Mouse (Mus musculus) forebrain, embryonic 10.5 days (tissue): ENCODE results near the gene Maml3. TPM values are rescaled to one million over a fixed set of nuclear protein-coding genes. Genes with fewer than 3 reads are reported as not detected.
A peak's percentile ranks its signal among the peaks of the same experiment; 100 is the strongest.

Source experiments
- DNase-seq: peaks from one replicate; pipeline ENCODE4 v3.0.0-alpha.2; 2017; ENCODE audit warnings: low spot score; ENCODE audit errors: extremely low spot score
- H3K27ac ChIP-seq: fragments of 300-500 bp; sonication (generic); 2 replicates; pipeline ENCODE4 v1.5.1; 2016; ENCODE audit warnings: mild to moderate bottlenecking
- H3K27me3 ChIP-seq: fragments of 300-500 bp; sonication (generic); 2 replicates; pipeline ENCODE4 v1.6.1; 2016; ENCODE audit warnings: mild to moderate bottlenecking; ENCODE audit not compliant: poor library complexity, severe bottlenecking
- H3K36me3 ChIP-seq: fragments of 300-500 bp; sonication (generic); replicated peaks from 2 replicates; pipeline ENCODE4 v1.6.1; 2016; ENCODE audit warnings: mild to moderate bottlenecking, moderate library complexity
- H3K4me1 ChIP-seq: fragments of 300-500 bp; sonication (generic); 2 replicates; pipeline ENCODE4 v1.6.1; 2016
- H3K4me3 ChIP-seq: fragments of 300-500 bp; sonication (generic); 2 replicates; pipeline ENCODE4 v1.5.1; 2016; ENCODE audit warnings: mild to moderate bottlenecking, moderate library complexity
- H3K9me3 ChIP-seq: fragments of 300-500 bp; sonication (generic); 2 replicates; pipeline ENCODE4 v1.6.1; 2016; ENCODE audit warnings: mild to moderate bottlenecking, moderate library complexity
- WGBS: fragments of 180-500 bp; shearing (Covaris S2); methylation state at CpG from one replicate; pipeline ENCODE4 v1.1.7; 2016; 5-methylcytosine and 5-hydroxymethylcytosine counted together
- polyA plus RNA-seq: library from polyadenylated mRNA; unstranded; fragments of >200 nt; fragmentation: Nextera tagmentation; extraction: Ambion mirVana; gene quantifications from 2 replicates; pipeline ENCODE4 v1.2.1, GENCODE M21; 2016

Maml3 gene
- polyA plus RNA-seq, 1 experiment from 2014 or later: 5.6 TPM

- Histone ChIP-seq H3K36me3 (peaks cover 20% of the 10 kb centered on the region), H3K4me1 (peaks cover 27% of the 10 kb centered on the region), H3K27ac (no peak overlapping the region), H3K27me3 (no peaks in the 10 kb centered on the region), H3K4me3 (no peak overlapping the region), H3K9me3 (no peaks in the 10 kb centered on the region)
- no peak for DNase-seq
- 69% methylated on average over 2 of the region's 2 CpGs for WGBS
Observed at GRCm38 (mm10) chr3:51859208-51859607, 245.7 kb downstream of the Maml3 start.

GRCm38 (mm10) chr3:51854152-51854551 is 250.7 kb downstream of the Maml3 start:
- H3K4me3 ChIP-seq: no peak overlapping the region
- no peaks in the 10 kb centered on the region for H3K27me3 ChIP-seq
- no peaks in the 10 kb centered on the region for H3K9me3 ChIP-seq
- WGBS: 85% methylated on average over 10 of the region's 10 CpGs
- peaks cover 20% of the 10 kb centered on the region for H3K4me1 ChIP-seq
- DNase-seq: no peak
- 0 out of 2 replicates have a peak overlapping the region, but pooled peaks have one; percentile 26 for H3K27ac ChIP-seq
- H3K36me3 ChIP-seq: peaks cover 37% of the 10 kb centered on the region

DNA sequence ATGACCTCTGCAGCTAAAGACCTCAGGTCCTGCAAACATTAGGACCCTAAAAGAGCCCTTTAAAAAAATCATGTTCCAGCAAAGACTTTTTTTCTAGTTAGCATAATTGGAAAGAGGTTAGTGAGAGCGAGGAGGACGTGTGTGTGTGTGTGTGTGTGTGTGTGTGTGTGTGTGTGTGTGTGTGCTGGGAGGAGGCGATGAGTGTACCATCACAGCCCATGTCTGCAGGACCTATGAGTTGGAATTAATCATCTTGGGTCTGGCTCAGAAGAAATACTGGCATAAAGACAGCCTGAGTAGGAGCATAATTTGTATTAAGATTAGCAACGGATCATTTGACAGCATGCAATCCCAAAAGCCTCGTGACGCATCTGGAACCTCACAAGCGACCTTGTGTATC is 251.3 kb downstream of the Maml3 start:
- Histone ChIP-seq H3K36me3 (peaks cover 38% of the 10 kb centered on the region), H3K4me1 (peaks cover 18% of the 10 kb centered on the region), H3K27me3 (no peaks in the 10 kb centered on the region), H3K9me3 (no peaks in the 10 kb centered on the region), H3K27ac (no peak overlapping the region), H3K4me3 (no peak overlapping the region)
- 90% methylated on average over 7 of the region's 7 CpGs for WGBS
- DNase-seq: no peak

DNA sequence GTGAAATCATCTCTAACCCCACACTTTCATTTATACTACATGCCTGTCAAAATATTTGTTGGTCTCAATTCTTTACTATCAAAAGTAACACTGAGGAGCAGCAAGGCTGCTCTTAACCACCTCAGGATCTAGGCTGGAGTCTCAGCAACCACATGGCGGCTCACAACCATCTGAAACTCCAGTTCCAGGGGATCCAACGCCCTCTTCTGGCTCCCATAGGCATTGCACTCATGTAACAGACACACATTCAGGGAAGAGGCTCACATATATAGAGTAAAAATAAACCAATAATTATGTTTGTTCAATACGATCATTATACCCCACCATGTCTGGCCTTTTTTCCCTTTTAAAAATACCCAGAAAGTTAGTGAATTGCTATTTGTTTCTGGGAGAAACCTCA is 252.2 kb downstream of the Maml3 start:
- 81% methylated on average over 3 of the region's 3 CpGs for WGBS
- Histone ChIP-seq H3K36me3 (peaks cover 45% of the 10 kb centered on the region), H3K9me3 (no peaks in the 10 kb centered on the region), H3K4me1 (peaks cover 18% of the 10 kb centered on the region), H3K4me3 (no peak overlapping the region), H3K27me3 (no peaks in the 10 kb centered on the region), H3K27ac (no peak overlapping the region)
- no peak for DNase-seq

GRCm38 (mm10) chr3:51851596-51851995 is 253.3 kb downstream of the Maml3 start:
- H3K36me3 ChIP-seq: peaks cover 48% of the 10 kb centered on the region
- peaks cover 18% of the 10 kb centered on the region for H3K4me1 ChIP-seq
- DNase-seq: no peak
- 71% methylated on average over 7 of the region's 7 CpGs for WGBS
- H3K9me3 ChIP-seq: no peaks in the 10 kb centered on the region
- no peaks in the 10 kb centered on the region for H3K27me3 ChIP-seq
- no peak overlapping the region for H3K27ac ChIP-seq
- H3K4me3 ChIP-seq: no peak overlapping the region

DNA sequence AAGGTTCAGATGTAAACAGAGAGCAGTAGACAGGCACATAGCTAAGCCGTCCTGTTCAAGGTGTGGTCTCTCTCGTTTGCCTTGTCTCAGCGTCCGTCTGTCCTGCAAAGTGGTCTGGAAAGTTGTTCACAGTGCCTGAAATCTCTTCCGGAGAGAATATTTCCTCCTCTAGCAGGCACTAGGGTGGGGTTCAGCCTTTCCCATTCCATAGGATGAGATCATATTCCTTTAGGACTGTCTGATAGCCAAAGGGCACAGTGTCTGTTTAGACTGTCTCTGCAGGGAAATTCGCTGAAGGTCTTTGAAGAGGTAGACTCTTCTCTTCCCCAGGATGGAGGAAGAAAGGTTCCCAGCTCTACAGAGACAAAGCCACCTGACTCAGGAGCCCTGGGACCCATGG is 255.4 kb downstream of the Maml3 start:
- peaks cover 12% of the 10 kb centered on the region for H3K4me1 ChIP-seq
- no peaks in the 10 kb centered on the region for H3K27me3 ChIP-seq
- H3K9me3 ChIP-seq: no peaks in the 10 kb centered on the region
- no peak overlapping the region for H3K4me3 ChIP-seq
- DNase-seq: no peak
- H3K27ac ChIP-seq: 0 out of 2 replicates have a peak overlapping the region, but pooled peaks have one; percentile 20
- WGBS: 88% methylated on average over 6 of the region's 6 CpGs
- H3K36me3 ChIP-seq: peaks cover 31% of the 10 kb centered on the region

DNA sequence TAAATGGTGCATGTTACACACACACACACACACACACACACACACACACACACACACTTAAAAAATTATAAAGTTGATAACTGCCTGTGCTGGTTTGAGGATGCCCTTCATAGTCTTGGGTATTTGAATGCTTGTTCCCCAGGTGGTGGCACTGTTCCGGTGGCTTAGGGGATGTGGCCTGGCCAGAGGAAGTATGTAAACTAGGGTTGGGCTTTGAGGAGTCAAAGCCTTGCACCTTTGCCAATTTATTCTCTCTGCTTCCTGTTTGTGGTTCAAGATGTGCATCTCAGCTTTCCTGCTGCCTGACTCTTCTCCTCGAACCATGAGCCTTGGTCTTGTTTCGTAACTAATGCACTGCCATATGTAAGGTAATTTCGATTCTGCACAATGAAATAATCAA is 257.6 kb downstream of the Maml3 start:
- WGBS: 95% methylated on average over 4 of the region's 4 CpGs
- DNase-seq: no peak
- H3K27me3 ChIP-seq: no peaks in the 10 kb centered on the region
- H3K36me3 ChIP-seq: peaks cover 22% of the 10 kb centered on the region
- no peak overlapping the region for H3K4me3 ChIP-seq
- H3K9me3 ChIP-seq: no peaks in the 10 kb centered on the region
- no peak overlapping the region for H3K27ac ChIP-seq
- peaks cover 13% of the 10 kb centered on the region for H3K4me1 ChIP-seq

- Histone ChIP-seq H3K4me1 (peaks cover 14% of the 10 kb centered on the region), H3K36me3 (peaks cover 15% of the 10 kb centered on the region), H3K27ac (no peak overlapping the region), H3K9me3 (no peaks in the 10 kb centered on the region), H3K27me3 (no peaks in the 10 kb centered on the region), H3K4me3 (no peak overlapping the region)
- no peak for DNase-seq
- WGBS: 87% methylated on average over 9 of the region's 9 CpGs
Observed at GRCm38 (mm10) chr3:51844255-51844654, 260.6 kb downstream of the Maml3 start.

DNA sequence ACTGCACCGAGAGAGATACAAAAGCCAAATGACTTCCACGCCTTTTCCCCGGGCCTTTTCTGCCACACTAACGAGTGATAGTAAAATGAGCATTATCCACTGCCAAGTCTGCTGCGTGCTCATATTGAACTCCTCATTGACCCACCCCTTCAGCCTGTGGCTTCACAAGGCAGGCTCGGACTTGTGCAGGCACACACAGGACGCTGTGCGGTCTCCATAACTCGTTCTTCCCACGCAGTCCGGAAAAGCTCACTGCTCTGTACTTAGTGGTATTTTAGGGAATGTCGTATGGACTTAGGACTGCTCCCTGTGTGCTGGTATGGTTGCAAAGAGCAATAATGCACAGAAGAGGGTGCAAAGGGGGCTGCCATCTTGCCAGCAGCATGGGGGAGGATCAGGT is 262.7 kb downstream of the Maml3 start:
- H3K27ac ChIP-seq: no peak overlapping the region
- H3K27me3 ChIP-seq: no peaks in the 10 kb centered on the region
- no peaks in the 10 kb centered on the region for H3K9me3 ChIP-seq
- H3K36me3 ChIP-seq: 0 out of 2 replicates have a peak, but pooled peaks cover under 1% of the 10 kb centered on the region
- 90% methylated on average over 12 of the region's 12 CpGs for WGBS
- no peak overlapping the region for H3K4me3 ChIP-seq
- no peak for DNase-seq
- peaks cover 19% of the 10 kb centered on the region for H3K4me1 ChIP-seq

GRCm38 (mm10) chr3:51841598-51841997 is 263.3 kb downstream of the Maml3 start:
- Histone ChIP-seq H3K4me3 (no peak overlapping the region), H3K27ac (no peak overlapping the region), H3K36me3 (no peaks in the 10 kb centered on the region), H3K9me3 (no peaks in the 10 kb centered on the region), H3K27me3 (no peaks in the 10 kb centered on the region), H3K4me1 (peaks cover 19% of the 10 kb centered on the region)
- WGBS: 80% methylated on average over 12 of the region's 12 CpGs
- DNase-seq: no peak

- H3K36me3 ChIP-seq: no peaks in the 10 kb centered on the region
- no peaks in the 10 kb centered on the region for H3K27me3 ChIP-seq
- peaks cover 19% of the 10 kb centered on the region for H3K4me1 ChIP-seq
- H3K4me3 ChIP-seq: no peak overlapping the region
- no peaks in the 10 kb centered on the region for H3K9me3 ChIP-seq
- no peak overlapping the region for H3K27ac ChIP-seq
- 89% methylated on average over 6 of the region's 6 CpGs for WGBS
- no peak for DNase-seq
Observed at GRCm38 (mm10) chr3:51841177-51841576, 263.7 kb downstream of the Maml3 start.

- 90% methylated on average over 13 of the region's 13 CpGs for WGBS
- H3K27ac ChIP-seq: no peak overlapping the region
- H3K36me3 ChIP-seq: no peaks in the 10 kb centered on the region
- H3K27me3 ChIP-seq: no peaks in the 10 kb centered on the region; the same call in 1 of the 2 replicates
- 0 out of 2 replicates have a peak, but pooled peaks cover 1% of the 10 kb centered on the region for H3K9me3 ChIP-seq
- no peak for DNase-seq
- peaks cover 19% of the 10 kb centered on the region for H3K4me1 ChIP-seq
- no peak overlapping the region for H3K4me3 ChIP-seq
Observed at GRCm38 (mm10) chr3:51840095-51840805, 264.6 kb downstream of the Maml3 start.

- Histone ChIP-seq H3K36me3 (peaks cover 8% of the 10 kb centered on the region), H3K4me3 (no peak overlapping the region), H3K9me3 (peaks cover 8% of the 10 kb centered on the region; the same call in 1 of the 2 replicates), H3K4me1 (peaks cover 18% of the 10 kb centered on the region), H3K27me3 (peaks cover 7% of the 10 kb centered on the region; the same call in 1 of the 2 replicates), H3K27ac (no peak overlapping the region)
- WGBS: 87% methylated on average over 5 of the region's 5 CpGs
- no peak for DNase-seq
Observed at GRCm38 (mm10) chr3:51839353-51839715, 265.5 kb downstream of the Maml3 start.
